Mouse (Mus musculus): Measurements from ENCODE around the gene Grin2d.
A peak's percentile ranks its signal among the peaks of the same experiment; 100 is the strongest.

The Grin2d gene

GRCm38 (mm10) chr7:45897258-45897757, 19.1 kb upstream of the Grin2d start:
- no peak for DNase-seq (ENCODE audit: low spot score)

- peak; percentile 92 for DNase-seq (ENCODE audit: low spot score)
Observed at GRCm38 (mm10) chr7:45896517-45897257, 18.5 kb upstream of the Grin2d start, which contains the start of the genes Syngr4 and Tmem143. TSS of gene Syngr4 (minus strand) at chr7:45896714. TSS of gene Tmem143 (plus strand) at chr7:45896941.

- no peak for DNase-seq (ENCODE audit: low spot score)
Observed at GRCm38 (mm10) chr7:45895931-45896516, 17.8 kb upstream of the Grin2d start.

- DNase-seq (ENCODE audit: low spot score), result no peak
Observed at GRCm38 (mm10) chr7:45892651-45893050, 14.5 kb upstream of the Grin2d start.

- no peak for DNase-seq (ENCODE audit: low spot score)
Observed at GRCm38 (mm10) chr7:45887246-45887645, 9.1 kb upstream of the Grin2d start.

GRCm38 (mm10) chr7:45881011-45881410, 2.8 kb upstream of the Grin2d start:
- no peak for DNase-seq (ENCODE audit: low spot score)

- no peak for DNase-seq (ENCODE audit: low spot score)
Observed at GRCm38 (mm10) chr7:45880531-45880930, 2.4 kb upstream of the Grin2d start.

GRCm38 (mm10) chr7:45876895-45877294, 1.3 kb downstream of the Grin2d start:
- no peak for DNase-seq (ENCODE audit: low spot score)

- DNase-seq (ENCODE audit: low spot score), result no peak
Observed at GRCm38 (mm10) chr7:45873061-45873947, 4.9 kb downstream of the Grin2d start.

GRCm38 (mm10) chr7:45872624-45873023, 5.6 kb downstream of the Grin2d start, which contains the start of gene Kdelr1:
TSS of gene Kdelr1 (plus strand) at chr7:45872772.
- peak; percentile 71 for DNase-seq (ENCODE audit: low spot score)

GRCm38 (mm10) chr7:45870282-45871058, 7.7 kb downstream of the Grin2d start:
- DNase-seq (ENCODE audit: low spot score), result no peak

- no peak for DNase-seq (ENCODE audit: low spot score)
Observed at GRCm38 (mm10) chr7:45869787-45870186, 8.4 kb downstream of the Grin2d start.

- no peak for DNase-seq (ENCODE audit: low spot score)
Observed at GRCm38 (mm10) chr7:45869107-45869670, 9.0 kb downstream of the Grin2d start.

- DNase-seq (ENCODE audit: low spot score), result no peak
Observed at GRCm38 (mm10) chr7:45867871-45868270, 10.3 kb downstream of the Grin2d start.

GRCm38 (mm10) chr7:45865925-45866910, 12.0 kb downstream of the Grin2d start:
- DNase-seq (ENCODE audit: low spot score), result peak; percentile 49

- no peak for DNase-seq (ENCODE audit: low spot score)
Observed at GRCm38 (mm10) chr7:45864435-45864834, 13.7 kb downstream of the Grin2d start.

GRCm38 (mm10) chr7:45862804-45863203, 15.4 kb downstream of the Grin2d start:
- DNase-seq (ENCODE audit: low spot score), result no peak

- DNase-seq (ENCODE audit: low spot score), result no peak
Observed at GRCm38 (mm10) chr7:45859008-45859407, 19.2 kb downstream of the Grin2d start.

GRCm38 (mm10) chr7:45856950-45857901, 21.0 kb downstream of the Grin2d start:
- DNase-seq (ENCODE audit: low spot score), result no peak
